Mouse (Mus musculus) cerebellum, adult 2 months (tissue): Measurements from ENCODE around the gene Tns1.

ENCODE experiments used
- CTCF ChIP-seq: fragments of 200-500 bp; IDR thresholded peaks from 2 replicates; pipeline ENCODE4 v1.5.1; 2011; ENCODE audit warnings: low read depth, mild to moderate bottlenecking, control low read depth, low read length, moderate library complexity, borderline replicate concordance; ENCODE audit not compliant: insufficient read depth
- POLR2A ChIP-seq: fragments of 200-500 bp; IDR thresholded peaks from 2 replicates; pipeline ENCODE4 v1.6.1; 2011; ENCODE audit warnings: low read length, control low read depth, borderline replicate concordance; ENCODE audit not compliant: insufficient read depth

DNA sequence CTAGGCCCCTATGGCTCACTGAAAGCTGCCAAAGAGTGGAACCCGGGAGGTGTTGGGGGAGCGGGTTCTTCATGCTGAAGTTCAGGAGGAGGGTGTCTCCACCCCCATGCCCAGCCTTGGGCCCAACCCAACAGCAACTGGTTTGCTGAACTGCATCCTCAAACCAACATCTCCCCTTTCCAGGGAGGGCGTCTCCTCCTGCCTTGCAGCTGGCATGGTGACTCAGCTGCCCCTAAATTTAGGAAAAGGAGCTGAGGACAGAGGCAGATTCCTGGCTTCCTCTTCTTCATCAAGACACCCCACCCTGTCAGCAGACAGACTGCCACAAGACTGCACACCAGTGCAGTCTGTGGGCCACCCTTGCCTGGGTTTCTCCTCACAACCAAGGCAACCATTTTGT, 173.1 kb downstream of the Tns1 start:
- TF ChIP-seq CTCF (no peak), POLR2A (no peak)
